Comparison of ENCODE assay signal across 22 mouse cellular contexts in genomic region chr9:63443695-63444094, GRCm38 (mm10). TPM values are rescaled to one million over a fixed set of nuclear protein-coding genes. Genes with fewer than 3 reads are reported as not detected.
DNase-seq lines count a peak whose midpoint lies in the region; ATAC-seq and TF ChIP-seq lines count a peak whose summit lies in the region.
"Had no signal": no experiment of that assay in that cellular context is flagged by ENCODE, and none has a peak within 500 bp of the region (broad histone marks: within the 10 kb centered on the region; RNA-seq: fewer than 3 reads in every experiment).

No protein-coding gene starts in this region.

- no peaks in the 10 kb centered on the region for H3K79me2 ChIP-seq in heart, adult 2 months (replicated peaks; ENCODE audit: control insufficient read depth, insufficient read depth, low read length)

- no peak for TF ChIP-seq POLR2A in heart, adult 2 months (IDR thresholded peaks at IDR 0.05; ENCODE audit: insufficient read depth, low read depth, low read length)

- ATAC-seq in heart, embryonic 13.5 days (ENCODE audit: extremely low read depth, insufficient number of reproducible peaks, low FRiP score, low TSS enrichment) = no peak
- peak; percentile 43; the same call in 1 of the 2 replicates for ATAC-seq in embryonic facial prominence, embryonic 15.5 days (ENCODE audit: insufficient number of reproducible peaks, low FRiP score, low TSS enrichment, low read depth)
- ATAC-seq in forebrain, embryonic 13.5 days = no peak
- ATAC-seq: forebrain, embryonic 16.5 days; inflammation-experienced regulatory T-cells, adult 6 months had no signal

- H3K4me1 ChIP-seq in heart, embryonic 13.5 days = peaks cover 8% of the 10 kb centered on the region
- H3K4me1 ChIP-seq in heart, adult 2 months (ENCODE audit: control insufficient read depth, insufficient read depth, low read length) = no peaks in the 10 kb centered on the region
- no peaks in the 10 kb centered on the region for H3K4me1 ChIP-seq in embryonic facial prominence, embryonic 15.5 days
- no peaks in the 10 kb centered on the region for H3K4me1 ChIP-seq in forebrain, embryonic 13.5 days
- H3K4me1 ChIP-seq: liver, embryonic 13.5 days; midbrain, embryonic 12.5 days had no signal

- no peaks in the 10 kb centered on the region for H3K36me3 ChIP-seq in heart, embryonic 13.5 days
- no peaks in the 10 kb centered on the region for H3K36me3 ChIP-seq in heart, adult 2 months (ENCODE audit: control insufficient read depth, insufficient read depth, low read length)
- no peaks in the 10 kb centered on the region for H3K36me3 ChIP-seq in embryonic facial prominence, embryonic 15.5 days
- no peaks in the 10 kb centered on the region for H3K36me3 ChIP-seq in forebrain, embryonic 13.5 days (ENCODE audit: poor library complexity, severe bottlenecking)
- H3K36me3 ChIP-seq: limb, embryonic 13.5 days; liver, embryonic 13.5 days; midbrain, embryonic 12.5 days had no signal

- DNase-seq in gastrocnemius, adult 18-20 months (ENCODE audit: low spot score) = peak; percentile 4
- no peak for DNase-seq in gastrocnemius, postnatal 4 days (ENCODE audit: low spot score in 2 of 2)
- DNase-seq in heart, adult 2 months = no peak
- peak; percentile 35 for DNase-seq in 3134 (ENCODE audit: extremely low read depth, insufficient read length, low spot score)
- DNase-seq in ovary, postnatal 10 days (ENCODE audit: low spot score) = no peak
- DNase-seq: adrenal gland, adult 8-10 months; cerebellum, adult 18-20 months; cerebellum, postnatal 14 days; kidney, adult 18-20 months; kidney, postnatal 4 days; layer of hippocampus, adult 9-11 months; liver, embryonic 13.5 days; lung, embryonic 14.5 days; thymus, postnatal 14 days had no signal

- H3K4me3 ChIP-seq in heart, embryonic 13.5 days = peak overlapping the region; percentile 30
- H3K4me3 ChIP-seq in heart, adult 2 months = no peak overlapping the region
- no peak overlapping the region for H3K4me3 ChIP-seq in embryonic facial prominence, embryonic 15.5 days (replicated peaks)
- H3K4me3 ChIP-seq in forebrain, embryonic 13.5 days = no peak overlapping the region
- H3K4me3 ChIP-seq: limb, embryonic 13.5 days; liver, embryonic 13.5 days; midbrain, embryonic 12.5 days had no signal

- no peak for TF ChIP-seq CTCF in heart, adult 2 months (IDR thresholded peaks at IDR 0.05)

- no peak overlapping the region for H3K27ac ChIP-seq in heart, embryonic 13.5 days (replicated peaks)
- H3K27ac ChIP-seq in heart, adult 2 months = no peak overlapping the region
- no peak overlapping the region for H3K27ac ChIP-seq in embryonic facial prominence, embryonic 15.5 days (replicated peaks)
- no peak overlapping the region for H3K27ac ChIP-seq in forebrain, embryonic 13.5 days
- H3K27ac ChIP-seq: hindbrain, embryonic 14.5 days; limb, embryonic 13.5 days; liver, embryonic 13.5 days; midbrain, embryonic 12.5 days had no signal

- H3K9me3 ChIP-seq in heart, embryonic 13.5 days = no peaks in the 10 kb centered on the region
- H3K9me3 ChIP-seq in embryonic facial prominence, embryonic 15.5 days (replicated peaks) = no peaks in the 10 kb centered on the region
- no peaks in the 10 kb centered on the region for H3K9me3 ChIP-seq in forebrain, embryonic 13.5 days (replicated peaks)
- H3K9me3 ChIP-seq: limb, embryonic 13.5 days; liver, embryonic 13.5 days; midbrain, embryonic 12.5 days had no signal

- WGBS in heart, embryonic 13.5 days = 31% methylated on average over 6 of the region's 6 CpGs
- 66% methylated on average over 6 of the region's 6 CpGs for WGBS in heart, adult 2 months
- WGBS in embryonic facial prominence, embryonic 15.5 days = 68% methylated on average over 6 of the region's 6 CpGs
- WGBS in forebrain, embryonic 13.5 days = 86% methylated on average over 6 of the region's 6 CpGs

- no peaks in the 10 kb centered on the region for H3K27me3 ChIP-seq in heart, embryonic 13.5 days (replicated peaks)
- no peaks in the 10 kb centered on the region for H3K27me3 ChIP-seq in heart, adult 2 months (ENCODE audit: control insufficient read depth, insufficient read depth, low read length)
- H3K27me3 ChIP-seq in embryonic facial prominence, embryonic 15.5 days = no peaks in the 10 kb centered on the region
- peaks cover 8% of the 10 kb centered on the region; the same call in 1 of the 2 replicates for H3K27me3 ChIP-seq in forebrain, embryonic 13.5 days
- H3K27me3 ChIP-seq: limb, embryonic 13.5 days; liver, embryonic 13.5 days; midbrain, embryonic 12.5 days had no signal

- no peak overlapping the region for H3K9ac ChIP-seq in heart, embryonic 13.5 days
- no peak overlapping the region for H3K9ac ChIP-seq in heart, adult 2 months (ENCODE audit: low read depth, low read length)
- no peak overlapping the region for H3K9ac ChIP-seq in embryonic facial prominence, embryonic 15.5 days
- no peak overlapping the region for H3K9ac ChIP-seq in forebrain, embryonic 13.5 days
- H3K9ac ChIP-seq: hindbrain, embryonic 14.5 days; limb, embryonic 13.5 days; liver, embryonic 13.5 days; lung, embryonic 14.5 days; midbrain, embryonic 12.5 days had no signal

- TF ChIP-seq EP300 in heart, adult 2 months (IDR thresholded peaks at IDR 0.05; ENCODE audit: insufficient read depth, low read depth, low read length) = no peak

- intact Hi-C loops in heart, adult 2 months (cut with DNase I) = no loop called here

- H3K4me2 ChIP-seq in heart, embryonic 13.5 days = peak overlapping the region; percentile 62
- no peak overlapping the region for H3K4me2 ChIP-seq in embryonic facial prominence, embryonic 15.5 days (replicated peaks)
- H3K4me2 ChIP-seq in forebrain, embryonic 13.5 days = no peak overlapping the region
- H3K4me2 ChIP-seq: hindbrain, embryonic 14.5 days; limb, embryonic 13.5 days; liver, embryonic 13.5 days; lung, embryonic 14.5 days; midbrain, embryonic 12.5 days had no signal

RNA-seq across cellular contexts. Expression of gene 2300009A05Rik, which starts 44.6 kb away (rescaled TPM):
- total RNA-seq in gastrocnemius, adult 18-20 months (2021) = 10 to 100 TPM; 23.1 to 24.2 TPM
- total RNA-seq in gastrocnemius, postnatal 4 days (2021) = 10 to 100 TPM; 17.1 to 27.1 TPM
- 61.6 and 73.3 TPM in 2 replicates for polyA plus RNA-seq in heart, embryonic 13.5 days (2015; fragmentation: Nextera tagmentation; extraction: Ambion mirVana)
- 10 to 100 TPM; 30.7 to 34.4 TPM for total RNA-seq in heart, adult 2 months (2021)
- polyA plus RNA-seq in heart, adult 2 months (2012; rRNA removed) = 31.2 and 55.5 TPM in 2 replicates
- 39.3 and 39.6 TPM in 2 replicates for polyA plus RNA-seq in embryonic facial prominence, embryonic 15.5 days (2015; fragmentation: Nextera tagmentation; extraction: Ambion mirVana)
- polyA plus RNA-seq in forebrain, embryonic 13.5 days (2015; fragmentation: Nextera tagmentation; extraction: Ambion mirVana) = 66.2 and 66.7 TPM in 2 replicates

Comparison
In these comparisons a context has a peak if more than half of its experiments do, and no peak if none do; other contexts are left out.
1. DNase-seq: peak in gastrocnemius, adult 18-20 months (single experiment) and 3134 (single experiment); none in gastrocnemius, postnatal 4 days (0 of 2), heart, adult 2 months (0 of 2) and ovary, postnatal 10 days (single experiment).